Mouse (Mus musculus) heart, embryonic 11.5 days (tissue): ENCODE data around the gene Tnr. TPM values are rescaled to one million over a fixed set of nuclear protein-coding genes. Genes with fewer than 3 reads are reported as not detected.

ENCODE experiments used
- ATAC-seq: fragments of 200-750 bp; cut with Nextera tagmentation; replicated peaks from 2 replicates; pipeline ENCODE4 v1.8.0; 2017; ENCODE audit warnings: moderate library complexity; ENCODE audit not compliant: insufficient number of reproducible peaks, low FRiP score, low TSS enrichment
- H3K27ac ChIP-seq: fragments of 300-500 bp; sonication (generic); 2 replicates; pipeline ENCODE4 v1.5.1; 2014; ENCODE audit warnings: mild to moderate bottlenecking, low read depth, low read length
- H3K27me3 ChIP-seq: fragments of 300-500 bp; sonication (generic); 2 replicates; pipeline ENCODE4 v1.6.1; 2014; ENCODE audit warnings: mild to moderate bottlenecking, low read length, mixed read lengths; ENCODE audit not compliant: control insufficient read depth, insufficient read depth
- H3K36me3 ChIP-seq: fragments of 300-500 bp; sonication (generic); 2 replicates; pipeline ENCODE4 v1.6.1; 2014; ENCODE audit warnings: mild to moderate bottlenecking, low read length, moderate library complexity, mixed read lengths; ENCODE audit not compliant: control insufficient read depth, insufficient read depth
- H3K4me1 ChIP-seq: fragments of 300-500 bp; sonication (generic); 2 replicates; pipeline ENCODE4 v1.6.1; 2014; ENCODE audit warnings: low read length; ENCODE audit not compliant: control insufficient read depth, insufficient read depth
- H3K4me2 ChIP-seq: fragments of 300-500 bp; sonication (generic); 2 replicates; pipeline ENCODE4 v1.6.1; 2014; ENCODE audit warnings: mild to moderate bottlenecking, moderate library complexity
- H3K4me3 ChIP-seq: fragments of 300-500 bp; sonication (generic); 2 replicates; pipeline ENCODE4 v1.5.1; 2014; ENCODE audit warnings: low read depth, low read length
- H3K9ac ChIP-seq: fragments of 300-500 bp; sonication (generic); 2 replicates; pipeline ENCODE4 v1.6.1; 2014; ENCODE audit warnings: mild to moderate bottlenecking, low read depth, low read length, moderate library complexity
- H3K9me3 ChIP-seq: fragments of 300-500 bp; sonication (generic); replicated peaks from 2 replicates; pipeline ENCODE4 v1.6.1; 2016; ENCODE audit warnings: low read length; ENCODE audit not compliant: control insufficient read depth
- WGBS: fragments of 180-500 bp; shearing (Covaris S2); extraction: QIAGEN DNeasy Blood & Tissue Kit; methylation state at CpG from one replicate; pipeline ENCODE4 v1.1.7; 2014; ENCODE audit not compliant: insufficient replicate concordance; 5-methylcytosine and 5-hydroxymethylcytosine counted together
- polyA plus RNA-seq: library from polyadenylated mRNA; unstranded; fragments of >200 nt; fragmentation: Nextera tagmentation; extraction: Ambion mirVana; gene quantifications from 2 replicates; pipeline ENCODE4 v1.2.1, GENCODE M21; 2014

The Tnr gene
- polyA plus RNA-seq, 1 experiment from 2014 or later: 0.33 TPM

- no peak overlapping the region for H3K27ac ChIP-seq
- H3K36me3 ChIP-seq: no peaks in the 10 kb centered on the region
- ATAC-seq: no peak
- H3K27me3 ChIP-seq: no peaks in the 10 kb centered on the region
- H3K9me3 ChIP-seq: no peaks in the 10 kb centered on the region
- 58% methylated on average over 6 of the region's 6 CpGs for WGBS
- no peak overlapping the region for H3K4me2 ChIP-seq
- no peak overlapping the region for H3K4me3 ChIP-seq
- H3K4me1 ChIP-seq: 0 out of 2 replicates have a peak, but pooled peaks cover 6% of the 10 kb centered on the region
- H3K9ac ChIP-seq: no peak overlapping the region
Observed at GRCm38 (mm10) chr1:159660620-159661501, 137.3 kb downstream of the Tnr start.

GRCm38 (mm10) chr1:159664496-159664895 is 140.9 kb downstream of the Tnr start:
- WGBS: 86% methylated on average over 3 of the region's 3 CpGs
- no peak overlapping the region for H3K4me2 ChIP-seq
- no peak for ATAC-seq
- no peak overlapping the region for H3K27ac ChIP-seq
- no peaks in the 10 kb centered on the region for H3K9me3 ChIP-seq
- no peaks in the 10 kb centered on the region for H3K27me3 ChIP-seq
- no peak overlapping the region for H3K4me3 ChIP-seq
- no peaks in the 10 kb centered on the region for H3K36me3 ChIP-seq
- no peak overlapping the region for H3K9ac ChIP-seq
- H3K4me1 ChIP-seq: 0 out of 2 replicates have a peak, but pooled peaks cover 3% of the 10 kb centered on the region

DNA sequence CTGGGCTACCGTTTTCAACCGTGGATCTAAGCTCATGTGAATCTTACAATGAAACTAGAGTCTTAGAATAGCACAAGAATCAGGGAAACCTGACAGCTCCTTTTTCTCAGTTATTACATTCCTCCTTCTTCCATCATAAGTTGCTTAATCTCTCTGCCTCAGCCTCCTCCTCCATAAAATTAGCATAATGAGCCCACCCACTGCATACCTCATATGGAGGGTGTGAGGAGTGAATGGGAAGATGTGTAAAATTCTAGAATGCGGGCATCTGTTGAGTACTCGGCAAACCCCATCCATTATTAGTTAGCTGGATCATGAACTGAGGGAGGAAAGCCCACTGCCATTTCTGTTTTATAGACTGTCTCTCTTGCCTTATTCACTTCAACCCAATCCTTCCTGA is 141.4 kb downstream of the Tnr start:
- ATAC-seq: no peak
- no peaks in the 10 kb centered on the region for H3K27me3 ChIP-seq
- no peak overlapping the region for H3K27ac ChIP-seq
- 76% methylated on average over 4 of the region's 4 CpGs for WGBS
- H3K36me3 ChIP-seq: no peaks in the 10 kb centered on the region
- no peaks in the 10 kb centered on the region for H3K9me3 ChIP-seq
- no peak overlapping the region for H3K9ac ChIP-seq
- no peak overlapping the region for H3K4me2 ChIP-seq
- H3K4me3 ChIP-seq: no peak overlapping the region
- H3K4me1 ChIP-seq: 0 out of 2 replicates have a peak, but pooled peaks cover 3% of the 10 kb centered on the region

GRCm38 (mm10) chr1:159670629-159671150 is 147.1 kb downstream of the Tnr start:
- 45% methylated on average over 16 of the region's 16 CpGs for WGBS
- H3K9me3 ChIP-seq: no peaks in the 10 kb centered on the region
- H3K27me3 ChIP-seq: no peaks in the 10 kb centered on the region
- H3K9ac ChIP-seq: no peak overlapping the region
- H3K4me2 ChIP-seq: no peak overlapping the region
- no peak overlapping the region for H3K4me3 ChIP-seq
- H3K4me1 ChIP-seq: 0 out of 2 replicates have a peak, but pooled peaks cover 4% of the 10 kb centered on the region
- ATAC-seq: peak; percentile 49; the same call in 1 of the 2 replicates
- H3K27ac ChIP-seq: no peak overlapping the region
- no peaks in the 10 kb centered on the region for H3K36me3 ChIP-seq

DNA sequence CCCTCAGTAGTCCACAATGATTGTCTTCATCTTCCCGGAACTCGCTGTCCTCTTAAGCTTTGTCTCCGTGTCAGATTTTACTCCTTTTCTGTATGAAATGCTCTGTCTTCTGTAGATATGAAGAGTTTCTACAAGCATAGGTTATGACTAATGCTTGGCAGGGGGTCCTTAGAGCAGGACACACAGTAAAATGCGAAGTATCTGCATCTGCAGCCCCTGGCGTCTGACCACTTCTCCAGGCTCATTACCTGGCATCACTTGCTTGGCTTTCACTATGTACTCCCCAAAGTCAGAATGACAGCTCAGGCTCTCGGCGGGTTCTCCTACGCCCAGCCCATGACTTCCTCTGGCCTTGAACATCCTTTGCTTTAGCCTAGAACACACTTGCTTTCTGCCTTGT is 147.6 kb downstream of the Tnr start:
- H3K27me3 ChIP-seq: no peaks in the 10 kb centered on the region
- no peaks in the 10 kb centered on the region for H3K9me3 ChIP-seq
- 84% methylated on average over 8 of the region's 8 CpGs for WGBS
- H3K4me1 ChIP-seq: 0 out of 2 replicates have a peak, but pooled peaks cover 4% of the 10 kb centered on the region
- no peaks in the 10 kb centered on the region for H3K36me3 ChIP-seq
- H3K9ac ChIP-seq: no peak overlapping the region
- H3K4me3 ChIP-seq: no peak overlapping the region
- no peak overlapping the region for H3K27ac ChIP-seq
- H3K4me2 ChIP-seq: no peak overlapping the region
- no peak for ATAC-seq

GRCm38 (mm10) chr1:159674240-159674639 is 150.7 kb downstream of the Tnr start:
- ATAC-seq: no peak
- Histone ChIP-seq H3K27ac (no peak overlapping the region), H3K4me3 (no peak overlapping the region), H3K9me3 (no peaks in the 10 kb centered on the region), H3K9ac (no peak overlapping the region), H3K4me2 (no peak overlapping the region), H3K27me3 (no peaks in the 10 kb centered on the region), H3K4me1 (0 out of 2 replicates have a peak, but pooled peaks cover 4% of the 10 kb centered on the region), H3K36me3 (no peaks in the 10 kb centered on the region)
- 61% methylated on average over 1 of the region's 1 CpGs for WGBS

- Histone ChIP-seq H3K4me1 (0 out of 2 replicates have a peak, but pooled peaks cover 4% of the 10 kb centered on the region), H3K27ac (no peak overlapping the region), H3K9me3 (no peaks in the 10 kb centered on the region), H3K4me2 (no peak overlapping the region), H3K36me3 (no peaks in the 10 kb centered on the region), H3K27me3 (no peaks in the 10 kb centered on the region), H3K4me3 (no peak overlapping the region), H3K9ac (no peak overlapping the region)
- 55% methylated on average over 4 of the region's 4 CpGs for WGBS
- no peak for ATAC-seq
Observed at GRCm38 (mm10) chr1:159675472-159675871, 151.9 kb downstream of the Tnr start.

DNA sequence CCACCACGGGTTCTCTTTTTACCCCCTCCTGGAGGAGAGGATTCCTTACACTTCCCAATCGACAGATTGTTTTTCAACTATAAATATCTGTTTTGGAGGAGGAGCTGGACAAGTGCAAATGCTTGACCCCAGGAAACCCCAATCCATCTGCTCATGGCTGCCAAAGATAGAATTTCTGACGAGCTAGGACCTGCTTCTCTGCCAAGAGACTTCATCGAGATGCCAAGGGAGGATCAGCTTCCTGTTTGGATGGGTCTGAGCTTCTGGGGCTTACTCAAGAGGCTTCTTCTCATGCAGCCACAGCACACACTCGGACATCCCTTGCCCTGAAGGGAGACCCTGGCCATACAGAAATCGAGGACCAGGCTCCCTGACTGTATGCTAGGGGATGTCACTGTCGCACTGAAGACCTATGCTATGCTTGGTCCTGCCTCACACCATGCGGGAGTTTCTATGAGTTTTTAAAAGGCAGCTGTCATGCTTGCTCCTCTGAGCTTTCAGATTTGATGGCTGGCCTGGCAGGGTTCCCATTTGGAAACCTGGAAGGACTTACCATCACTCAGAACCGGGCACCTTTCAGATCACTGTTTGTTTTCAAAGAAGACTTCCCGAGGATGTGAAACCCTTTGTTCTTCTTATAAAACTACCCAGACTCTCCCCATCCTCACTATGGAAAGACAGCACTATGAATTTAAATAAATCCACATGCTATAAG is 154.8 kb downstream of the Tnr start:
- no peaks in the 10 kb centered on the region for H3K4me1 ChIP-seq
- WGBS: 63% methylated on average over 10 of the region's 10 CpGs
- H3K9me3 ChIP-seq: no peaks in the 10 kb centered on the region
- H3K27ac ChIP-seq: no peak overlapping the region
- ATAC-seq: no peak
- H3K36me3 ChIP-seq: no peaks in the 10 kb centered on the region
- H3K9ac ChIP-seq: no peak overlapping the region
- no peak overlapping the region for H3K4me3 ChIP-seq
- no peaks in the 10 kb centered on the region for H3K27me3 ChIP-seq
- no peak overlapping the region for H3K4me2 ChIP-seq
